Mouse (Mus musculus) testis, postnatal 14 days (tissue): ENCODE measurements around the gene Pidd1.
A peak's percentile ranks its signal among the peaks of the same experiment; 100 is the strongest.
"Not testable (repeated sequence)": the region's sequence is repeated elsewhere in the genome, so short reads cannot be mapped to it uniquely, and the experiment has no call there.

ENCODE experiments used
- DNase-seq: peaks from one replicate; pipeline ENCODE4 v3.0.0; 2021; ENCODE audit warnings: low spot score

Pidd1 gene

DNA sequence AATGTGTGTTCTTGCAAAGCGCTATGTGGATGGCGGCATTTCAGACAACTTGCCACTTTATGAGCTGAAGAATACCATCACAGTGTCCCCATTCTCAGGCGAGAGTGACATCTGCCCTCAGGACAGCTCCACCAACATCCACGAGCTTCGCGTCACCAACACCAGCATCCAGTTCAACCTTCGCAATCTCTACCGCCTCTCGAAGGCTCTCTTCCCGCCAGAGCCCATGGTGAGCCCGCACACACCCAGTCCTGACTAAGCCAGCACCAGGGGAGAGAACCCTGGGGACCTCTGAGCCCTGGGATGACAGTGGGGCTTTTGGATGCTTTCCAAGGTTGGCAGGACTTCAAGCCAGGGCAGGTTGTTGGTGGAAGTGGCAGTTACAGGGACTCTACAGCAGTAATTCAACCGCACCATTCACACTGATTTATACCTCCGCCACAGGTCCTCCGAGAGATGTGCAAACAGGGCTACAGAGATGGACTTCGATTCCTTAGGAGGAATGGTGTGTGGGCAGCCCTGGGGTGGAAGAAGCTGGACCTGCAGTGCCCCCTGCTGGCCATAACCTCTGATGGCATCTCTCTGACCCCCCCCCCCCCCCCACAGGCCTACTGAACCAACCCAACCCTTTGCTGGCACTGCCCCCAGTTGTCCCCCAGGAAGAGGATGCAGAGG lies 14.3 kb upstream of the Pidd1 start:
- no peak for DNase-seq

- no peak for DNase-seq
These were observed 13.4 kb upstream of the Pidd1 start for GRCm38 (mm10) chr7:141457236-141457635.

- DNase-seq: no peak
These were observed 12.9 kb upstream of the Pidd1 start for GRCm38 (mm10) chr7:141456739-141457138.

GRCm38 (mm10) chr7:141455610-141456314 lies 11.9 kb upstream of the Pidd1 start:
- no peak for DNase-seq

GRCm38 (mm10) chr7:141454967-141455551 lies 11.2 kb upstream of the Pidd1 start, which contains the start of gene Pnpla2:
Gene Pnpla2, plus strand, starts transcription at chr7:141455198.
- peak; percentile 91 for DNase-seq

DNA sequence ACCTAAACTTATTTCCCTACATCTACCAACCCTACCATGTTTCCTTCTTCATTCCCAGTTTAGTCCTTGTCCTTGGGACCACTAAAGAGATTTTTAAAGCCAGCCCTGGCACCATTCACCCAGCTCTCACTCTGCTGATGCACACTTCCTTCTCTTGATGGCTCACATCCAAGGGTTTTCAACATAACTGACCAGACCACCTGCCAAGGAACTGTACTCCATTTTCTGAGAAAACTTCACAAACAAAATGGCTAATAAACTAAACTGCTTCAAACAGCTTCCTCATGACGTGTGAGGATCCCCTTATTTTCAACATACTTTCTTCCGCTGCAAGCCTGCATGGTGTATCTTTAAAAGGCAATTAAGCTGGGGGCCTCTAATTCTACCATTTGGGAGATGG lies 9.8 kb upstream of the Pidd1 start:
- DNase-seq: no peak

DNA sequence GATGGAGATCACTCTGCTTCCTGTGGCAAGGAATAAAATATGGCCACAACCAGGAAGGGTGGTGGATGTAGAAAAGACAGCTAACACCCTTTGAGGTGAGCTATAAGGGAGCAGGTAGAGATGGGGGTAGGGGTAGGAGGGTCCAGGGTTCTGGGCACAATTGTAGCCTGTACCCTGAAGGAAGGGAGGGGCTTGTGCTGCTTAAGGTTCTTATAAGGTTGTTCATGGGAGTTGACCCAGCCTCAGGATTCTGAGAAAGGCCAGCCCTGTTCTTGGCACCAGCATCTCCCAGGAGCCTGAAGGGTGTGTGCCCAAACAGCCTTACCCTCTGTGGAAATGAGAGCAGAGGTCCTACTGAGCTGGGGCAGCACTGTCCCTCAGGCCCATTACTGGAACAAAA lies 8.1 kb upstream of the Pidd1 start:
- DNase-seq: no peak

DNA sequence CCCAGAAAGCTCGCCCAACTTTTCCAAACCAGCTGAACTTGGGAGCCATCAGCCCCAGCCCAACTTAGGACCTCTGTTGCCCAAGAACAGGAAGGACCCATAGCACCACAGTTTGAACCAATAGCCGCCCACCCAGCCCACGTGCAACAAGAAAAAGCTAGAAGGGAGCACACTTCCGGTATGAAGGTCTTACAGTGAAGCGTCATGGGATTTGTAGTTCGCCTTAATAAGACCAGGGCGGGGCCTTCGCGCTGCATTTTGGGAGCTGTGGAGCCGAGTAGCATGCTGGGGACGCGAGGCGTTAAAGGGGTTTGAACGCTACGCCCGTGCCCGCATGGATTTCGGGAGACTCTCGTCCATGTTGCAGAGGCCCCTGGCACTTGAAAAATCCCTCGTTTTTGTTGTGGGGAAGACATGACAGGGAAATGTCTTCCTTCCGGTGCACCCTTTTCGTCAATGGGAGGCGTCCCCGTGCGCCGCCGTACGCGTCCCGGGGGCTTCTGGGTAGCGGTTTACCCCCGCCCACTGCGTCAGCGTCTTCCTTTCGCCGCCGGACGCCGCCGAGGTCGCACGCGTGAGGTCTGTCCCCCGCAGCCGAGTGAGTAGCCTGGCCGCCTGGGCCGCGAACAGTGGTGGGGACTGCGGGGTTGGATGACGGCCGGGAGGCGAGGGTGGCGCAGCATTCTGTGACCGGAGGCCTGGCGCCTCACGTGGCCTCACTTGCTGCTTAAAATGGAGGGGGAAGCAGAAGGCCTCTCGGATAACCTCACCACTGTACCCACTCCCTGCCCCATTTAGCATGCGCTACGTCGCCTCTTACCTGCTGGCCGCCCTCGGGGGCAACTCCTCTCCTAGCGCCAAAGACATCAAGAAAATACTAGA lies 3.5 kb upstream of the Pidd1 start, which contains the start of gene Rplp2:
Gene Rplp2 (plus strand): TSS at position 261 of the 882 bp plus-strand sequence.
- peak; percentile 94 for DNase-seq

GRCm38 (mm10) chr7:141446374-141446773 lies 2.5 kb upstream of the Pidd1 start:
- DNase-seq: not testable (repeated sequence)

DNA sequence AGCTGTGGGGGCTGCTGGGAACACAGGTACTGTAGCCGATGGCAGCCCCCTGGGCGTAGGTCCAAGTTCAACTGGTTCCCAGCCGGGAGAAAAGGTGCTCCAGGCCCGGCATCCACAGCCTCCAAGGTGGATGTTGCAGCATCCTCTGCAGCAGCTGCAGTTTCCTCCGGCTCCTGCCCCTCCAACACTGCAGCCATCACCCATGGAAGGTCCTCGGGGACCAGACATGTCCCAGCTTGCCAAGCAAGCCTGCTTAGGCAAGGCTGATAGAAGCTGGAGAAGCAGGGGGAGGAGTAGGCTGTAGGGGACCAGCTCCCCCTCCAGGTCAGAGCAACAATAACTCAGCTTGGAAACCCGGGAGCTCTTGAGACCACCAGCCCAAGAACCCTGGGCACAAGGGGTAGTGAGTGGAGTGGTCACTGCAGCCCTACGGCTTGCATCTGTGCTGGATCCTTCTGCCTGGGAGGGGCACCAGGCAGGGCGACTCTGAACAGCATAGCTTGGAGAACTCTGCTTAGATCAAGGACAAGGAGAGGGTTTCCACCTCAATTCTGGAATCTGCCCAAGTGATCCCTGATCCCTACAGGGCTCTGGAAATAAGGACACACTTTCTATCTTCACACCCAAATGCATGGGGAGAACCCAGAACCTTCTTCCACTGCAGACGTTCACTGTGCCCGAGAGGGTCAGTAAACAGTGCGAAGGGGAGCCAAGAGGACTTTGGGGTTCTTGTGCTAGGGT lies 574 bp downstream of the Pidd1 start:
- DNase-seq: no peak

- no peak for DNase-seq
These were observed 1.6 kb downstream of the Pidd1 start for GRCm38 (mm10) chr7:141442199-141442598.

DNA sequence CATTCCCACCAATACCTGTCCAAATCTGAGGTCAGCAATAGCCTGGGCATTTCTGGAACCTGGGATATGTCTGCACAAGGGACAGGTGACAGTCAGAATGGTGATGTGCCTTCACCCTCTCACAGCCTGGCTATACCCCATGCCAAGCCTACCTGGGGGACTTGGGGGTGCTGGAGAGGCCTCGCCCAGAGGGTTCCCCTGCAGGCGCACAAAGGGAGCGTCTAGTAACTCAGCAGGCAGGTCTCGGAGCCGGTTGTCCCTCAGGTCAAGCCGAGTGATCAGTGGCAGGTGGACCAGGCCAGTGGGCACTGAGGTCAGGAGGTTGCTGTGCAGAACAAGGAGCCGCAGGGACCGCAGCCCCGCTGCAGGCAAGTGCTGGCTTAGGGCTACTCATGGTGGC lies 2.4 kb downstream of the Pidd1 start:
- no peak for DNase-seq

DNA sequence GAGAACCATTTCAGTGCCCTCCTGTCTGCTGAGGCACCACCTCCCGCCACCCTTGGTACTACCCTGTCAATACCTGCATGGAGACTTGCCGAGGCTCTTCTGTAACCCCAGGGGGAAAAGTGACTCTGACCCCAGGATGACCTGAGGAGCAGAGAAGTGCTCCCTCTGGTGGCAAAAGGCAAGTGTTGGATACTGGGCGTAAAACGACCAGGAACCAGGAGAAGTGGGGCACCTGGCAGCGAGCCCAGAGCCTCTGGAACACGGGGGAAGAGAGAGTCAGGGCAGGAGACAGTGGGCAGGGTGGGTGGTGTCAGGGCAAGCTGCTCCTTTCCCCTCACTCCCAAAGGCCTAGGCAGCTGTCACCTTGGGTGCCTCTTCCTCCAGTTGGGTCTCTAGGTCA lies 3.2 kb downstream of the Pidd1 start:
- DNase-seq: no peak

GRCm38 (mm10) chr7:141439811-141440210 lies 4.0 kb downstream of the Pidd1 start:
- no peak for DNase-seq

DNA sequence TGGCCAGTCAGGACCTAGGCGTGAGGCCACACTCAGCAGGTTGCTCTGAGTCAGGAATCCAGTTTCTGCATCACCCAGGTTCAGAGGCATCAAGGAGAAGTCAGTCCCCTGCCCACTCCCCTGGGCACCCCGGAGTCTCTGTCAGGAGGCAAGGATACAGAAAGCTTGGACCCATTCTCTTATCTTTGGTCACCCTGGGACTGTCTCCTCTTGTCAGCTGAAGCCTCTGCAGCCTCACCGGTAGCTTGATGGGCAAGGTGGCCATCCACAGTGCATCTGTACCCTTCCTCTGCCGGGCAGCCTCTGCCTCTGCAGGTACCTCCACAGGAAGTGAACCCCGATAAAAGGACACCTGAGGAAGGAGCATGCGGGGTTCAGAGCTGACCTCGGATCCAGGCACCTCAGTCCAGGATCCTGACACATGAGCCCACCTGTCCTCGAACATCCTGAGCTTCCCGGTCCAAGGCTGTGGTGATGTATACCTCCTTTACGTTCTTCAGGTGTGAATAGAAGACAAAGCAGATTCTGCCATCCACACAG lies 4.6 kb downstream of the Pidd1 start:
- no peak for DNase-seq

GRCm38 (mm10) chr7:141438201-141438968 lies 5.4 kb downstream of the Pidd1 start:
- no peak for DNase-seq

- DNase-seq: peak; percentile 69
These were observed 6.4 kb downstream of the Pidd1 start, which contains the start of gene Slc25a22 for GRCm38 (mm10) chr7:141437178-141438120. Gene Slc25a22, minus strand, starts transcription at chr7:141437892.

- DNase-seq: no peak
These were observed 7.3 kb downstream of the Pidd1 start for GRCm38 (mm10) chr7:141436523-141436892.

DNA sequence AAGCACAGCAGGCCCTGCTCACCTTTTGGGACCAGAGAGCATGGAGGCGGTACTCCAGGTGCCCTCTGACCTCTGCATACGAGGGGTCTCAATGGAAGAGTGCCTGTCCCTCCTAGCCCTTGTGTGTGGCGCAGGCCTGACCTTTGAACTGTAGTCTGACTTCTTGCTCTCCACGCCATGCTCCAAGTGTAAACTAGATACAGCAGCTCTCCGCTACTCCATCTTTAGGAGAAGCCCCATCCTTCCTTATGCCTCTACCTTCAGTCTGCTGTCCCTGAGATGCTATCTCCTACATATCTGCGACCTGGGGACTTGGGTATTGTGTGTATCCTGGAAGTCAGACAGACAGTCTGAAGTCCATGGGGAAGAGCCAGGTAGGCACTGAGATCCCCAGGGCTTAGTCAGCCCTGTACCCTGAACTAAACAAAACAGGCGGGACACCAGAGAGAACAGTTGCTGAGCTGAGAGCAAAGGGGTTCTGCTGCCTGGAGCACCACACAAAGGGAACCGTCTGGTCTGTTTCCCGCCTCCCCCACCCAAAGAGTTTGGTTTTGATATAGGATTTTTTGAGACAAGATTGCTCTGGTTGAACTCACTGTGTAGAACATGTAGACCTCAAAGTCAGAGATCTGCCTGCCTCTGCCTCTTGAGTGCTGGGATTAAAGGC lies 7.8 kb downstream of the Pidd1 start:
- DNase-seq: no peak
